Mouse (Mus musculus): ENCODE data around the gene Poc1a. TPM values are rescaled to one million over a fixed set of nuclear protein-coding genes. Genes with fewer than 3 reads are reported as not detected.

The Poc1a gene
- polyA plus RNA-seq, 1 experiment = 20.6 TPM

DNA sequence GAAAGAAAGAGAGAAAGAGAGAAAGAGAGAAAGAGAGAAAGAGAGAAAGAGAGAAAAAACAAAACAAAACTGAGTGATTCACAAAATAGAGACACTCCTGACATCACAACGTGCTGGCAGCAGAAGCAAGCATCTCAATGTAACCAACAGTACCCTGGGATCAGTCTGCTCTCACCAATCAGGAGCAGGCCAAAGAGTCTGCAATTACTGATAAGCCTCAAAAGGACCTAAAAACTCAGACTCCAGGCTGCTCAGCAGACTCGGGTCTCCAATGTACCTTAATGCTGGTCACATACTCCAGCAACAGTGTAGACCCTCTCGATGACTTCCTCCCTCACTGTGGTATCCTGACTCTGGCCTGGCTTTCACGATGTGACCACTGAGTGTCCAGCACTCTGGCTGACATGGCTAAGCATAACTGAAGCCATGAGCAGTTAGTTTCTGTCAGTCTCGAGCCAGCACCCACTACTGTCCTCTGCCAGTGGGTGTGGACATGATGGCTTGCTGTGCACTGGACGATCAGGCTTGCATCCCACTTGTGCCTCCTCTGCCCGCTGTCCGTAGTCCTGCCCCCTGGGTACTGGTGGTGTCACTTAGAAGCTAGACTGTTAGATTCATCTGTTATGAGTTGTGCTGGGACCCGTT is 117.9 kb downstream of the Poc1a start:
- H3ac ChIP-seq (ENCODE audit: control insufficient read depth, insufficient read length, low read depth) = no peak overlapping the region
- no peaks in the 10 kb centered on the region for H3K79me2 ChIP-seq (ENCODE audit: control insufficient read depth, insufficient read depth)
- H3K36me3 ChIP-seq (ENCODE audit: control insufficient read depth, insufficient read depth) = no peaks in the 10 kb centered on the region
- H3K79me3 ChIP-seq (ENCODE audit: low read depth) = no peaks in the 10 kb centered on the region
- H3K4me3 ChIP-seq (ENCODE audit: insufficient read depth, poor library complexity, severe bottlenecking) = no peak overlapping the region
- H3K27me3 ChIP-seq (ENCODE audit: control insufficient read depth, insufficient read depth, insufficient read length) = no peaks in the 10 kb centered on the region
- no peak for TF ChIP-seq MYOD1 (IDR thresholded peaks at IDR 0.05; ENCODE audit: control insufficient read depth, insufficient read length, low read depth)

- Histone ChIP-seq H3K79me3 (ENCODE audit: low read depth) (no peaks in the 10 kb centered on the region), H3K36me3 (ENCODE audit: control insufficient read depth, insufficient read depth) (no peaks in the 10 kb centered on the region), H3K79me2 (ENCODE audit: control insufficient read depth, insufficient read depth) (no peaks in the 10 kb centered on the region), H3K27me3 (ENCODE audit: control insufficient read depth, insufficient read depth, insufficient read length) (no peaks in the 10 kb centered on the region), H3K4me3 (ENCODE audit: insufficient read depth, poor library complexity, severe bottlenecking) (no peak overlapping the region), H3ac (ENCODE audit: control insufficient read depth, insufficient read length, low read depth) (no peak overlapping the region)
- no peak for TF ChIP-seq CEBPB (IDR thresholded peaks at IDR 0.05; ENCODE audit: low read depth)
- TF ChIP-seq USF1 (IDR thresholded peaks at IDR 0.05; ENCODE audit: low read depth) = no peak
- TF ChIP-seq CTCF (IDR thresholded peaks at IDR 0.05; ENCODE audit: control insufficient read depth, insufficient read depth, insufficient read length) = no peak
- TF ChIP-seq MYOD1 (IDR thresholded peaks at IDR 0.05; ENCODE audit: control insufficient read depth, insufficient read length, low read depth) = no peak
- no peak for TF ChIP-seq MAX (IDR thresholded peaks at IDR 0.05)
- no peak for TF ChIP-seq MYOG (IDR thresholded peaks at IDR 0.05; ENCODE audit: control insufficient read depth, extremely low read depth, insufficient read length)
- no peak for TF ChIP-seq FOSL1 (IDR thresholded peaks at IDR 0.05; ENCODE audit: insufficient read depth, low read length, poor library complexity, severe bottlenecking)
Observed at GRCm38 (mm10) chr9:106399808-106400207, 118.9 kb downstream of the Poc1a start.

Other genes starting within 250 kb of the Poc1a start
- gene Col6a4, start 184.3 kb upstream of the Poc1a start, polyA plus RNA-seq (2012; fragmentation: generic; extraction: Trizol) = not detected
- gene Glyctk, start 122.9 kb upstream of the Poc1a start, polyA plus RNA-seq (2012; fragmentation: generic; extraction: Trizol) = 1.4 TPM
- 49.6 TPM for gene Wdr82, start 110.1 kb upstream of the Poc1a start, polyA plus RNA-seq (2012; fragmentation: generic; extraction: Trizol)
- 42.8 TPM for gene Ppm1m, start 81.3 kb upstream of the Poc1a start, polyA plus RNA-seq (2012; fragmentation: generic; extraction: Trizol)
- 54.7 TPM for gene Twf2, start 78.0 kb upstream of the Poc1a start, polyA plus RNA-seq (2012; fragmentation: generic; extraction: Trizol)
- gene Tlr9, start 58.5 kb upstream of the Poc1a start, polyA plus RNA-seq (2012; fragmentation: generic; extraction: Trizol) = not detected
- gene Alas1, start 32.4 kb upstream of the Poc1a start, polyA plus RNA-seq (2012; fragmentation: generic; extraction: Trizol) = 81.3 TPM
- 11.0 TPM for gene Dusp7, start 87.6 kb downstream of the Poc1a start, polyA plus RNA-seq (2012; fragmentation: generic; extraction: Trizol)
- gene Rpl29, start 148.4 kb downstream of the Poc1a start, polyA plus RNA-seq (2012; fragmentation: generic; extraction: Trizol) = 72.9 TPM
- gene Acy1, start 157.3 kb downstream of the Poc1a start, polyA plus RNA-seq (2012; fragmentation: generic; extraction: Trizol) = 21.4 TPM
- 6.1 TPM for gene Abhd14b, start 166.4 kb downstream of the Poc1a start, polyA plus RNA-seq (2012; fragmentation: generic; extraction: Trizol)
- gene Abhd14a, start 166.6 kb downstream of the Poc1a start, polyA plus RNA-seq (2012; fragmentation: generic; extraction: Trizol) = 18.4 TPM
- gene Pcbp4, start 172.2 kb downstream of the Poc1a start, polyA plus RNA-seq (2012; fragmentation: generic; extraction: Trizol) = 294 TPM
- gene Gpr62, start 184.9 kb downstream of the Poc1a start, polyA plus RNA-seq (2012; fragmentation: generic; extraction: Trizol) = 0.29 TPM
- gene Rrp9, start 194.9 kb downstream of the Poc1a start, polyA plus RNA-seq (2012; fragmentation: generic; extraction: Trizol) = 109 TPM
- gene Parp3, start 195.9 kb downstream of the Poc1a start, polyA plus RNA-seq (2012; fragmentation: generic; extraction: Trizol) = 26.8 TPM
- 0.08 TPM for gene Iqcf1, start 218.9 kb downstream of the Poc1a start, polyA plus RNA-seq (2012; fragmentation: generic; extraction: Trizol)
- gene Iqcf5, start 233.5 kb downstream of the Poc1a start, polyA plus RNA-seq (2012; fragmentation: generic; extraction: Trizol) = not detected